Mouse (Mus musculus) neural tube, embryonic 13.5 days (tissue): ENCODE data around the gene Itga3. TPM values are rescaled to one million over a fixed set of nuclear protein-coding genes. Genes with fewer than 3 reads are reported as not detected.
A peak's percentile ranks its signal among the peaks of the same experiment; 100 is the strongest.

Source experiments
- ATAC-seq: fragments of 200-750 bp; cut with Nextera tagmentation; 2 replicates; pipeline ENCODE4 v1.8.0; 2017; ENCODE audit warnings: low read depth, mild to moderate bottlenecking, moderate TSS enrichment, moderate library complexity
- H3K27ac ChIP-seq: fragments of 300-500 bp; sonication (generic); replicated peaks from 2 replicates; pipeline ENCODE4 v1.5.1; 2015; ENCODE audit warnings: moderate library complexity, mild to moderate bottlenecking, inconsistent platforms
- H3K27me3 ChIP-seq: fragments of 300-500 bp; sonication (generic); 2 replicates; pipeline ENCODE4 v1.6.1; 2015; ENCODE audit warnings: mild to moderate bottlenecking, inconsistent platforms
- H3K36me3 ChIP-seq: fragments of 300-500 bp; sonication (generic); 2 replicates; pipeline ENCODE4 v1.6.1; 2015; ENCODE audit warnings: mild to moderate bottlenecking, inconsistent platforms
- H3K4me1 ChIP-seq: fragments of 300-500 bp; sonication (generic); replicated peaks from 2 replicates; pipeline ENCODE4 v1.6.1; 2015; ENCODE audit warnings: inconsistent platforms
- H3K4me2 ChIP-seq: fragments of 300-500 bp; sonication (generic); 2 replicates; pipeline ENCODE4 v1.6.1; 2015; ENCODE audit warnings: inconsistent platforms, mild to moderate bottlenecking, moderate library complexity
- H3K4me3 ChIP-seq: fragments of 300-500 bp; sonication (generic); 2 replicates; pipeline ENCODE4 v1.5.1; 2015; ENCODE audit warnings: mild to moderate bottlenecking, inconsistent platforms
- H3K9ac ChIP-seq: fragments of 300-500 bp; sonication (generic); 2 replicates; pipeline ENCODE4 v1.6.1; 2015; ENCODE audit warnings: moderate library complexity, mild to moderate bottlenecking, inconsistent platforms
- H3K9me3 ChIP-seq: fragments of 300-500 bp; sonication (generic); 2 replicates; pipeline ENCODE4 v1.6.1; 2016; ENCODE audit warnings: inconsistent platforms
- WGBS: fragments of 180-500 bp; shearing (Covaris S2); methylation state at CpG from one replicate; pipeline ENCODE4 v1.1.7; 2015; 5-methylcytosine and 5-hydroxymethylcytosine counted together
- polyA plus RNA-seq: library from polyadenylated mRNA; unstranded; fragments of >200 nt; fragmentation: Nextera tagmentation; extraction: Ambion mirVana; gene quantifications from 2 replicates; pipeline ENCODE4 v1.2.1, GENCODE M21; 2015

Itga3 gene
- polyA plus RNA-seq, 1 experiment from 2014 or later, result 12.0 TPM

- Histone ChIP-seq H3K4me2 (no peak overlapping the region), H3K4me1 (peaks cover 11% of the 10 kb centered on the region), H3K9me3 (no peaks in the 10 kb centered on the region), H3K36me3 (peaks cover 13% of the 10 kb centered on the region), H3K4me3 (no peak overlapping the region), H3K27me3 (no peaks in the 10 kb centered on the region), H3K9ac (no peak overlapping the region), H3K27ac (no peak overlapping the region)
- 61% methylated on average over 9 of the region's 9 CpGs for WGBS
- ATAC-seq, result no peak
Observed at GRCm38 (mm10) chr11:95046980-95047680, 29.5 kb downstream of the Itga3 start.

- Histone ChIP-seq H3K27ac (no peak overlapping the region), H3K27me3 (no peaks in the 10 kb centered on the region), H3K9me3 (no peaks in the 10 kb centered on the region), H3K4me2 (no peak overlapping the region), H3K36me3 (no peaks in the 10 kb centered on the region), H3K4me3 (no peak overlapping the region), H3K4me1 (peaks cover 29% of the 10 kb centered on the region), H3K9ac (peak overlapping the region; percentile 13; the same call in 1 of the 2 replicates)
- WGBS, result 59% methylated on average over 12 of the region's 13 CpGs
- no peak for ATAC-seq
Observed at GRCm38 (mm10) chr11:95044185-95044870, 32.3 kb downstream of the Itga3 start.

GRCm38 (mm10) chr11:95043608-95044007 lies 33.0 kb downstream of the Itga3 start:
- Histone ChIP-seq H3K4me2 (no peak overlapping the region), H3K36me3 (no peaks in the 10 kb centered on the region), H3K27ac (no peak overlapping the region), H3K9ac (no peak overlapping the region), H3K9me3 (no peaks in the 10 kb centered on the region), H3K27me3 (no peaks in the 10 kb centered on the region), H3K4me3 (no peak overlapping the region), H3K4me1 (peaks cover 29% of the 10 kb centered on the region)
- no peak for ATAC-seq
- WGBS, result 69% methylated on average over 7 of the region's 7 CpGs

- H3K4me2 ChIP-seq, result no peak overlapping the region
- no peak overlapping the region for H3K4me3 ChIP-seq
- WGBS, result 94% methylated on average over 4 of the region's 4 CpGs
- no peak overlapping the region for H3K27ac ChIP-seq
- no peak for ATAC-seq
- no peaks in the 10 kb centered on the region for H3K9me3 ChIP-seq
- no peaks in the 10 kb centered on the region for H3K36me3 ChIP-seq
- no peaks in the 10 kb centered on the region for H3K27me3 ChIP-seq
- no peak overlapping the region for H3K9ac ChIP-seq
- peaks cover 29% of the 10 kb centered on the region for H3K4me1 ChIP-seq
Observed at GRCm38 (mm10) chr11:95043060-95043459, 33.5 kb downstream of the Itga3 start.

GRCm38 (mm10) chr11:95042096-95042495 lies 34.5 kb downstream of the Itga3 start:
- peak overlapping the region; percentile 84 for H3K4me3 ChIP-seq
- no peak; the same call in 1 of the 2 replicates for ATAC-seq
- peak overlapping the region; percentile 33 for H3K27ac ChIP-seq
- H3K9me3 ChIP-seq, result no peaks in the 10 kb centered on the region
- WGBS, result under 1% methylated on average over 11 of the region's 11 CpGs
- no peaks in the 10 kb centered on the region for H3K27me3 ChIP-seq
- H3K9ac ChIP-seq, result peak overlapping the region; percentile 62
- H3K4me2 ChIP-seq, result peak overlapping the region; percentile 72
- H3K4me1 ChIP-seq, result peaks cover 29% of the 10 kb centered on the region
- H3K36me3 ChIP-seq, result no peaks in the 10 kb centered on the region

GRCm38 (mm10) chr11:95041139-95041609 lies 35.4 kb downstream of the Itga3 start, which contains the start of gene Pdk2:
TSS of gene Pdk2 (minus strand) at chr11:95041354.
- ATAC-seq, result peak; percentile 98

GRCm38 (mm10) chr11:95040491-95041138 lies 36.0 kb downstream of the Itga3 start:
- H3K27ac ChIP-seq, result peak overlapping the region; percentile 52
- H3K4me2 ChIP-seq, result peak overlapping the region; percentile 72
- peak overlapping the region; percentile 84 for H3K4me3 ChIP-seq
- H3K4me1 ChIP-seq, result peaks cover 29% of the 10 kb centered on the region
- H3K9me3 ChIP-seq, result no peaks in the 10 kb centered on the region
- peak overlapping the region; percentile 79 for H3K9ac ChIP-seq
- peak; percentile 47 for ATAC-seq
- 0 out of 2 replicates have a peak, but pooled peaks cover 5% of the 10 kb centered on the region for H3K36me3 ChIP-seq
- 1% methylated on average over 20 of the region's 20 CpGs for WGBS
- no peaks in the 10 kb centered on the region for H3K27me3 ChIP-seq

More at GRCm38 (mm10) chr11:95041139-95041609, 35.4 kb downstream of the Itga3 start, which contains the start of gene Pdk2:
- Histone ChIP-seq H3K9me3 (no peaks in the 10 kb centered on the region), H3K27me3 (no peaks in the 10 kb centered on the region), H3K27ac (peak within 1 kb of the TSS; percentile 52), H3K9ac (peak within 1 kb of the TSS; percentile 79), H3K4me2 (peak within 1 kb of the TSS; percentile 72), H3K4me1 (peaks cover 29% of the 10 kb centered on the region), H3K36me3 (0 out of 2 replicates have a peak, but pooled peaks cover under 1% of the 10 kb centered on the region), H3K4me3 (peak within 1 kb of the TSS; percentile 84)
- WGBS, result under 1% methylated on average over 41 of the region's 41 CpGs

- Histone ChIP-seq H3K4me2 (peak overlapping the region; percentile 72), H3K36me3 (0 out of 2 replicates have a peak, but pooled peaks cover 5% of the 10 kb centered on the region), H3K9me3 (no peaks in the 10 kb centered on the region), H3K27ac (no peak overlapping the region), H3K4me3 (0 out of 2 replicates have a peak overlapping the region, but pooled peaks have one; percentile 84), H3K4me1 (peaks cover 25% of the 10 kb centered on the region), H3K27me3 (no peaks in the 10 kb centered on the region), H3K9ac (peak overlapping the region; percentile 79)
- WGBS, result 84% methylated on average over 4 of the region's 4 CpGs
- ATAC-seq, result no peak
Observed at GRCm38 (mm10) chr11:95039766-95040165, 36.8 kb downstream of the Itga3 start.

- Histone ChIP-seq H3K36me3 (0 out of 2 replicates have a peak, but pooled peaks cover 5% of the 10 kb centered on the region), H3K9me3 (no peaks in the 10 kb centered on the region), H3K27me3 (no peaks in the 10 kb centered on the region), H3K4me1 (peaks cover 22% of the 10 kb centered on the region), H3K4me2 (no peak overlapping the region), H3K4me3 (no peak overlapping the region), H3K27ac (no peak overlapping the region), H3K9ac (no peak overlapping the region; the same call in 1 of the 2 replicates)
- no peak for ATAC-seq
- 85% methylated on average over 13 of the region's 13 CpGs for WGBS
Observed at GRCm38 (mm10) chr11:95038818-95039655, 37.6 kb downstream of the Itga3 start.

- no peak overlapping the region for H3K9ac ChIP-seq
- 72% methylated on average over 14 of the region's 14 CpGs for WGBS
Observed at GRCm38 (mm10) chr11:95038156-95038817, 38.3 kb downstream of the Itga3 start.

More at GRCm38 (mm10) chr11:95038156-95038817, 38.3 kb downstream of the Itga3 start:
- ATAC-seq, result no peak
- no peak overlapping the region for H3K4me3 ChIP-seq
- no peaks in the 10 kb centered on the region for H3K9me3 ChIP-seq
- no peaks in the 10 kb centered on the region for H3K27me3 ChIP-seq
- H3K4me1 ChIP-seq, result peaks cover 22% of the 10 kb centered on the region
- no peak overlapping the region for H3K27ac ChIP-seq
- no peak overlapping the region for H3K4me2 ChIP-seq
- H3K36me3 ChIP-seq, result 0 out of 2 replicates have a peak, but pooled peaks cover 5% of the 10 kb centered on the region
